Mouse (Mus musculus) mammary gland, adult 2 months (tissue): ENCODE data around the gene Zfp689. TPM values are rescaled to one million over a fixed set of nuclear protein-coding genes. Genes with fewer than 3 reads are reported as not detected.

ENCODE experiments used
- polyA plus RNA-seq: library from polyadenylated mRNA; depleted of rRNA; stranded (reverse); fragments of >200 nt; gene quantifications from 2 replicates; pipeline ENCODE4 v1.2.3, GENCODE M21; 2012; ENCODE audit warnings: low replicate concordance; rRNA removed

Zfp689 gene
- 4.8 and 7.4 TPM in 2 replicates for polyA plus RNA-seq

GRCm38 (mm10) chr7:127448521-127449300 is at the start of gene Zfp689:
Gene Zfp689 (minus strand): TSS chr7:127449158.

GRCm38 (mm10) chr7:127478635-127479317 is 29.8 kb upstream of the Zfp689 start, which contains the start of gene Fbrs:
Gene Fbrs (plus strand): TSS chr7:127479199.

GRCm38 (mm10) chr7:127459311-127459710 is 10.4 kb upstream of the Zfp689 start, which contains the start of gene Prr14:
Gene Prr14 (plus strand): TSS chr7:127459611.

GRCm38 (mm10) chr7:127421388-127422191 is 27.4 kb downstream of the Zfp689 start, which contains the start of gene Zfp688:
Gene Zfp688 (minus strand): TSS chr7:127422068.

GRCm38 (mm10) chr7:127406002-127406987 is 42.7 kb downstream of the Zfp689 start, which contains the start of gene Zfp764:
Gene Zfp764 (minus strand): TSS chr7:127406822.

GRCm38 (mm10) chr7:127393157-127393943 is 55.6 kb downstream of the Zfp689 start, which contains the start of gene E430018J23Rik:
Gene E430018J23Rik (minus strand): TSS chr7:127393629.

Other genes starting within 250 kb of the Zfp689 start
- 33.9 and 43.0 TPM in 2 replicates for gene Tbc1d10b, start 240.7 kb downstream of the Zfp689 start, polyA plus RNA-seq
- 1.2 and 1,692 TPM in 2 replicates for gene Mylpf, start 240.3 kb downstream of the Zfp689 start, polyA plus RNA-seq
- 9.6 and 16.8 TPM in 2 replicates for gene Zfp553, start 216.1 kb downstream of the Zfp689 start, polyA plus RNA-seq
- gene Sept1, start 216.0 kb downstream of the Zfp689 start, polyA plus RNA-seq = 75.4 and 186 TPM in 2 replicates
- gene Zfp771, start 204.9 kb downstream of the Zfp689 start, polyA plus RNA-seq = 47.0 and 163 TPM in 2 replicates
- gene Dctpp1, start 188.4 kb downstream of the Zfp689 start, polyA plus RNA-seq = 48.0 and 48.7 TPM in 2 replicates
- 26.2 and 37.4 TPM in 2 replicates for gene Sephs2, start 175.1 kb downstream of the Zfp689 start, polyA plus RNA-seq
- 50.2 and 53.8 TPM in 2 replicates for gene Itgal, start 152.9 kb downstream of the Zfp689 start, polyA plus RNA-seq
- gene Zfp768, start 103.6 kb downstream of the Zfp689 start, polyA plus RNA-seq = 28.7 and 45.9 TPM in 2 replicates
- gene Zfp747, start 73.1 kb downstream of the Zfp689 start, polyA plus RNA-seq = 7.4 and 8.2 TPM in 2 replicates
- gene 9130019O22Rik, start 62.0 kb downstream of the Zfp689 start, polyA plus RNA-seq = 4.1 TPM in 2 replicates
- 5.7 and 7.7 TPM in 2 replicates for gene E430018J23Rik, start 55.5 kb downstream of the Zfp689 start, polyA plus RNA-seq
- gene Zfp764, start 42.3 kb downstream of the Zfp689 start, polyA plus RNA-seq = 6.5 and 8.7 TPM in 2 replicates
- gene Zfp688, start 27.1 kb downstream of the Zfp689 start, polyA plus RNA-seq = 16.2 and 30.6 TPM in 2 replicates
- 89.9 and 116 TPM in 2 replicates for gene Prr14, start 10.5 kb upstream of the Zfp689 start, polyA plus RNA-seq
- gene Fbrs, start 30.0 kb upstream of the Zfp689 start, polyA plus RNA-seq = 23.0 and 53.9 TPM in 2 replicates
- gene Srcap, start 62.8 kb upstream of the Zfp689 start, polyA plus RNA-seq = 25.8 and 41.8 TPM in 2 replicates
- 7.2 and 11.5 TPM in 2 replicates for gene Gm42715, start 70.4 kb upstream of the Zfp689 start, polyA plus RNA-seq
- gene Tmem265, start 112.2 kb upstream of the Zfp689 start, polyA plus RNA-seq = 3.3 TPM in 1 of 2 replicates, not detected in the other
- 72.6 and 74.4 TPM in 2 replicates for gene Phkg2, start 124.2 kb upstream of the Zfp689 start, polyA plus RNA-seq
- 4.0 and 5.5 TPM in 2 replicates for gene Ccdc189, start 139.4 kb upstream of the Zfp689 start, polyA plus RNA-seq
- gene Rnf40, start 139.6 kb upstream of the Zfp689 start, polyA plus RNA-seq = 26.2 and 26.4 TPM in 2 replicates
- 11.0 and 12.2 TPM in 2 replicates for gene Zfp629, start 166.6 kb upstream of the Zfp689 start, polyA plus RNA-seq